Mouse (Mus musculus) C2C12 (cell line): ENCODE measurements around the gene Tfap2c. TPM values are rescaled to one million over a fixed set of nuclear protein-coding genes. Genes with fewer than 3 reads are reported as not detected.

Experiments used
- H3K27me3 ChIP-seq: one replicate; pipeline ENCODE4 v1.6.1; 2011; ENCODE audit not compliant: control insufficient read depth, insufficient read depth, insufficient read length
- H3K36me3 ChIP-seq: one replicate; pipeline ENCODE4 v1.6.1; 2011; ENCODE audit not compliant: control insufficient read depth, insufficient read depth
- H3K4me3 ChIP-seq: one replicate; pipeline ENCODE4 v1.5.1; 2011; ENCODE audit warnings: mild to moderate bottlenecking, control low read depth; ENCODE audit not compliant: poor library complexity, insufficient read depth, severe bottlenecking
- H3K79me2 ChIP-seq: one replicate; pipeline ENCODE4 v1.6.1; 2011; ENCODE audit not compliant: control insufficient read depth, insufficient read depth
- H3K79me3 ChIP-seq: one replicate; pipeline ENCODE4 v1.6.1; 2011; ENCODE audit warnings: low read depth, control low read depth
- H3ac ChIP-seq: one replicate; pipeline ENCODE3; 2011; ENCODE audit warnings: low read depth; ENCODE audit not compliant: control insufficient read depth, insufficient read length
- CEBPB ChIP-seq: IDR thresholded peaks from one replicate; pipeline ENCODE4 v1.6.1; 2011; ENCODE audit warnings: low read depth, mild to moderate bottlenecking, control low read depth, moderate library complexity
- CTCF ChIP-seq: IDR thresholded peaks from one replicate; pipeline ENCODE4 v1.5.1; 2011; ENCODE audit not compliant: control insufficient read depth, insufficient read depth, insufficient read length
- FOSL1 ChIP-seq: IDR thresholded peaks from one replicate; pipeline ENCODE4 v1.8.0; 2011; ENCODE audit warnings: mild to moderate bottlenecking, low read length; ENCODE audit not compliant: poor library complexity, insufficient read depth, severe bottlenecking
- MAX ChIP-seq: IDR thresholded peaks from one replicate; pipeline ENCODE4 v1.6.1; 2011; ENCODE audit warnings: mild to moderate bottlenecking, control low read depth
- MYOD1 ChIP-seq: IDR thresholded peaks from one replicate; pipeline ENCODE4 v1.6.1; 2011; ENCODE audit warnings: low read depth; ENCODE audit not compliant: control insufficient read depth, insufficient read length
- MYOG ChIP-seq: IDR thresholded peaks from one replicate; pipeline ENCODE4 v1.6.1; 2011; ENCODE audit not compliant: control insufficient read depth, insufficient read length; ENCODE audit errors: extremely low read depth
- USF1 ChIP-seq: IDR thresholded peaks from one replicate; pipeline ENCODE4 v1.6.1; 2011; ENCODE audit warnings: low read depth, mild to moderate bottlenecking, control low read depth, moderate library complexity
- polyA plus RNA-seq: library from polyadenylated mRNA; unstranded; fragments of >200 nt; fragmentation: generic; extraction: Trizol; gene quantifications from one replicate; pipeline ENCODE4 v1.2.1, GENCODE M21; 2012; ENCODE audit warnings: missing spikeins

Gene Tfap2c
- polyA plus RNA-seq, 1 experiment = 0.04 TPM

- H3K4me3 ChIP-seq = no peak overlapping the region
- H3K79me2 ChIP-seq = no peaks in the 10 kb centered on the region
- no peaks in the 10 kb centered on the region for H3K36me3 ChIP-seq
- no peaks in the 10 kb centered on the region for H3K79me3 ChIP-seq
- H3ac ChIP-seq = no peak overlapping the region
- TF ChIP-seq MYOG (no peak), CTCF (no peak), CEBPB (no peak), USF1 (no peak), FOSL1 (no peak)
- peaks cover 28% of the 10 kb centered on the region for H3K27me3 ChIP-seq
Measured at GRCm38 (mm10) chr2:172510899-172511298, 38.5 kb upstream of the Tfap2c start.

- TF ChIP-seq CEBPB = peak; percentile 44
- no peak for TF ChIP-seq MYOD1
- TF ChIP-seq MYOG = no peak
- TF ChIP-seq USF1 = no peak
- TF ChIP-seq FOSL1 = no peak
- H3K36me3 ChIP-seq = no peaks in the 10 kb centered on the region
- peaks cover 68% of the 10 kb centered on the region for H3K27me3 ChIP-seq
- no peak overlapping the region for H3ac ChIP-seq
- no peaks in the 10 kb centered on the region for H3K79me3 ChIP-seq
- no peaks in the 10 kb centered on the region for H3K79me2 ChIP-seq
- no peak overlapping the region for H3K4me3 ChIP-seq
Measured at GRCm38 (mm10) chr2:172516407-172516992, 32.9 kb upstream of the Tfap2c start.

- TF ChIP-seq CTCF = no peak
- no peak for TF ChIP-seq USF1
- no peak for TF ChIP-seq MYOD1
- no peak for TF ChIP-seq MYOG
- no peak for TF ChIP-seq MAX
- no peak for TF ChIP-seq FOSL1
- TF ChIP-seq CEBPB = no peak
- H3K79me3 ChIP-seq = no peaks in the 10 kb centered on the region
Measured at GRCm38 (mm10) chr2:172520616-172521371, 28.6 kb upstream of the Tfap2c start.

GRCm38 (mm10) chr2:172522528-172522927, 26.9 kb upstream of the Tfap2c start:
- H3K36me3 ChIP-seq = no peaks in the 10 kb centered on the region
- no peaks in the 10 kb centered on the region for H3K79me3 ChIP-seq
- H3K27me3 ChIP-seq = peaks cover 41% of the 10 kb centered on the region
- H3K4me3 ChIP-seq = peak overlapping the region; percentile 6
- H3K79me2 ChIP-seq = no peaks in the 10 kb centered on the region
- TF ChIP-seq MYOG (no peak), USF1 (no peak), FOSL1 (no peak), CEBPB (no peak), CTCF (no peak), MAX (no peak), MYOD1 (no peak)
- H3ac ChIP-seq = no peak overlapping the region

More at GRCm38 (mm10) chr2:172520616-172521371, 28.6 kb upstream of the Tfap2c start:
- Histone ChIP-seq H3K36me3 (no peaks in the 10 kb centered on the region), H3K4me3 (no peak overlapping the region), H3K79me2 (no peaks in the 10 kb centered on the region), H3ac (no peak overlapping the region), H3K27me3 (peaks cover 45% of the 10 kb centered on the region)

GRCm38 (mm10) chr2:172527175-172527574, 22.2 kb upstream of the Tfap2c start:
- no peaks in the 10 kb centered on the region for H3K79me3 ChIP-seq
- no peaks in the 10 kb centered on the region for H3K36me3 ChIP-seq
- no peak overlapping the region for H3ac ChIP-seq
- TF ChIP-seq CTCF (no peak), USF1 (no peak), FOSL1 (no peak), MYOG (no peak), MAX (no peak), CEBPB (no peak), MYOD1 (no peak)
- no peaks in the 10 kb centered on the region for H3K79me2 ChIP-seq
- no peak overlapping the region for H3K4me3 ChIP-seq
- H3K27me3 ChIP-seq = peaks cover 13% of the 10 kb centered on the region

GRCm38 (mm10) chr2:172543987-172544386, 5.4 kb upstream of the Tfap2c start:
- Histone ChIP-seq H3K79me2 (no peaks in the 10 kb centered on the region), H3K36me3 (no peaks in the 10 kb centered on the region), H3ac (no peak overlapping the region), H3K4me3 (no peak overlapping the region), H3K27me3 (peaks cover 27% of the 10 kb centered on the region), H3K79me3 (no peaks in the 10 kb centered on the region)
- TF ChIP-seq FOSL1 (no peak), MAX (no peak), MYOG (no peak), CEBPB (no peak), CTCF (no peak), USF1 (no peak), MYOD1 (no peak)
